Mouse (Mus musculus) thymus, adult 2 months (tissue): Measurements from ENCODE around the gene Tedc2. TPM values are rescaled to one million over a fixed set of nuclear protein-coding genes. Genes with fewer than 3 reads are reported as not detected.
A peak's percentile ranks its signal among the peaks of the same experiment; 100 is the strongest.

Experiments used
- DNase-seq: peaks from one replicate; pipeline ENCODE4 v3.0.0; 2021
- H3K27ac ChIP-seq: fragments of 200-500 bp; 2 replicates; pipeline ENCODE4 v1.5.1; 2012; ENCODE audit warnings: low read length, control low read depth; ENCODE audit not compliant: control insufficient read depth, insufficient read depth
- H3K27me3 ChIP-seq: fragments of 200-500 bp; 2 replicates; pipeline ENCODE4 v1.6.1; 2012; ENCODE audit warnings: mild to moderate bottlenecking, low read length, moderate library complexity, mixed read lengths; ENCODE audit not compliant: control insufficient read depth, insufficient read depth
- H3K36me3 ChIP-seq: fragments of 200-500 bp; 2 replicates; pipeline ENCODE4 v1.6.1; 2012; ENCODE audit warnings: mild to moderate bottlenecking, low read length, moderate library complexity; ENCODE audit not compliant: control insufficient read depth, insufficient read depth
- H3K4me1 ChIP-seq: fragments of 200-500 bp; replicated peaks from 2 replicates; pipeline ENCODE4 v1.6.1; 2012; ENCODE audit warnings: low read length; ENCODE audit not compliant: control insufficient read depth, insufficient read depth
- H3K4me3 ChIP-seq: fragments of 200-500 bp; 2 replicates; pipeline ENCODE4 v1.5.1; 2012; ENCODE audit warnings: mild to moderate bottlenecking, low read length, control low read depth, moderate library complexity; ENCODE audit not compliant: control insufficient read depth, insufficient read depth
- CTCF ChIP-seq: fragments of 200-500 bp; IDR thresholded peaks from 2 replicates; pipeline ENCODE4 v1.5.1; 2012; ENCODE audit warnings: mild to moderate bottlenecking, control low read depth, low read length, moderate library complexity, borderline replicate concordance; ENCODE audit not compliant: control insufficient read depth, poor library complexity, insufficient read depth; ENCODE audit errors: extremely low read depth
- POLR2A ChIP-seq: fragments of 200-500 bp; IDR thresholded peaks from 2 replicates; pipeline ENCODE4 v1.6.1; 2012; ENCODE audit warnings: mild to moderate bottlenecking, low read length, control low read depth, moderate library complexity; ENCODE audit not compliant: control insufficient read depth, poor library complexity, insufficient read depth; ENCODE audit errors: extremely low read depth
- WGBS: fragments of 180-500 bp; shearing (Covaris S2); methylation state at CpG from one replicate; pipeline ENCODE4 v1.1.7; 2018; 5-methylcytosine and 5-hydroxymethylcytosine counted together
- polyA plus RNA-seq: library from polyadenylated mRNA; depleted of rRNA; stranded (reverse); fragments of >200 nt; gene quantifications from 2 replicates; pipeline ENCODE4 v1.2.3, GENCODE M21; 2012; rRNA removed

Gene Tedc2
- polyA plus RNA-seq, 1 experiment, result 20.0 TPM

DNA sequence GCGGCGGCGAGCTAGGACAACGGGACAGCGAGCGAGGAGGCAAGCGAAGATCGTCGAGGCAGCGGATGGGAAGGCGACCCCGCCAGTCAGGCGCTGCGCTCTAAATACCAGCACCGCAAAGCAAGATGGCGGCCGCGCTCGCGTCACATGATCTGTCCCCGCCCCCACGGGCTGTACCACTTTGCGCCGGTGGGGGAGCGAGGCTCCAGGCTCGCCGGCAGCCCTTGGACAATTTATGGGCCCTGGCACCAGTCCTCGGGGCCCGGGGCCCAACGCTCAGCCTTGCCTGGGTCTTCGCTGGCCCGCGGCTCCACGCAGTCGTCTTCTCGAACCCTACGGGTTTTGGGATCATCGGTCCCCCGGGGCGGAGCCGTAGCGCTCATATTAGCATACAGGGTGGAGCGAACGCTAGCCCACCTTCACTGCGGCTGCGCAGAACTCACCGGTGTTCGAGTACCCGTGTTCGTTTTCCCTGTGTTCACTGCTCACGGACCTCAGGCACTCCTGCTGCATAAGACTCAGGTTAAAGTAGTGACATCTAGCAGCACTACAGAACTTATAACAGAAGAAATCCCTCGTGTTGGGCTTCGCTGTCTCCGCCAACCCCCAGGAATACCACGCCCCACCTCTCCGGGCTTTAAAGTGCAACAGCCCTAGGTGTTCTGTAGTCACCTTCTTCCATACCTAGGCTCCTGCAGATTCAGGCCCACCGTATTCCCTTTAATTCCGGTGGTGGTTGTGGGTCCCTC lies 51.2 kb downstream of the Tedc2 start, which contains the start of gene Atp6v0c:
Gene Atp6v0c, minus strand, starts transcription at position 386 of the 749 bp plus-strand sequence.
- peak; percentile 92 for DNase-seq
- peak within 1 kb of the TSS; percentile 70 for H3K27ac ChIP-seq
- TF ChIP-seq CTCF (peak; percentile 38; the same call in 1 of the 2 replicates), POLR2A (peak; percentile 80)
- under 1% methylated on average over 58 of the region's 58 CpGs for WGBS
- H3K36me3 ChIP-seq, result peaks cover 6% of the 10 kb centered on the region; the same call in 1 of the 2 replicates
- no peaks in the 10 kb centered on the region for H3K27me3 ChIP-seq
- peak within 1 kb of the TSS; percentile 83 for H3K4me3 ChIP-seq
- H3K4me1 ChIP-seq, result peaks cover 17% of the 10 kb centered on the region

- Histone ChIP-seq H3K4me3 (peak overlapping the region; percentile 83), H3K4me1 (peaks cover 17% of the 10 kb centered on the region), H3K36me3 (peaks cover 6% of the 10 kb centered on the region; the same call in 1 of the 2 replicates), H3K27me3 (no peaks in the 10 kb centered on the region), H3K27ac (peak overlapping the region; percentile 65)
- TF ChIP-seq POLR2A (no peak), CTCF (peak; percentile 13; the same call in 1 of the 2 replicates)
- peak; percentile 67 for DNase-seq
- under 1% methylated on average over 41 of the region's 41 CpGs for WGBS
These were observed 51.9 kb downstream of the Tedc2 start for GRCm38 (mm10) chr17:24168590-24169277.

DNA sequence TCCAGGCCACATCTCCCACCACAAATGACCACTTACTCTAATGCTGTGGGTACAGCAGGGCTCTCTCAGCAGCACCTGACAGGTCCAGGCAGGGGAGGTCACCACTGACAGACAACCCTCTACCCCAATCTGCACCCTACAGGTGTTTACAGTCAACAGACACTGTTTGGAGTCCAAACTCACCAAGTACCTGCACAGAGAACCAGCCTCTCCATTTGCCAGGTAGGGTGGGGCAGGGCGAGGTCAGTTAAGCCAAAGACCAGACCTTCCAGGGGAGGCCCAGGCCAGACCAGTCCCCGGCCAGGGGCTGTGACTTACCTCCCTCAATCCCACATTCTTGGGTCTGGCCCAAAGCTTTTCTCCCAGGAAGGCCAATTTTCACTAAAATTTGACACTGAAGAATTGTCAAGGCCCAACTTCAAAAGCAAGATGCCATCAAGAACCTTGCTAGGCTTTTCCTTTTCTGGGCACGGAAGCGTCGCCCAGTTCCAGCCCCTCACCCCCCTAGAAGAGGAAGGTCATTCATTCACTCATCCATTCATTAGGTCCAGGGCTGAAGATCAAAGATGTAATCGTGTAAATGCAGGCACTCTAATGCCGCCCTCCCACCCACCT lies 52.7 kb downstream of the Tedc2 start:
- no peak for DNase-seq

DNA sequence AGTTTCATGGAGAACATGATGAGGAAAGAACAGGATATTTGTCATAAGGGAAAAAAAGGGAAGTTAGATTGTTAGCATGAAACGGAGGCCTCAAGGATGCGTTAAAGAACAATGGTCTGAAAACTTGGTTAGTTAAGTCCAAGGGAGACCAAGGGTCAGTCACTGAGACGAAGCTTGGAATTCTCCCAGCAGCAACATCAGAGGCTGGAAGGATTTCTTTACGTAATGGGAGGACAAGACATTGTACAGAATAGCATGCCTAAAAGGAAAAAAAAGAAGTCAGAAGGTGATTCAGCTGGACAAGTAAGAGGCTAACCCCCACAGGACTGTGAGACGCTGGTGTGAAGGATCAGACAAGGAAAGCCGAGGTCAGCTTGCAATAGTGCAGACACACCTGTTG lies 53.5 kb downstream of the Tedc2 start:
- Histone ChIP-seq H3K4me3 (no peak overlapping the region), H3K4me1 (peaks cover 27% of the 10 kb centered on the region), H3K27ac (no peak overlapping the region), H3K27me3 (no peaks in the 10 kb centered on the region), H3K36me3 (peaks cover 6% of the 10 kb centered on the region; the same call in 1 of the 2 replicates)
- 78% methylated on average over 6 of the region's 6 CpGs for WGBS
- no peak for TF ChIP-seq POLR2A
- no peak for TF ChIP-seq CTCF
- no peak for DNase-seq

More for the DNA sequence above, 52.7 kb downstream of the Tedc2 start:
- TF ChIP-seq CTCF (no peak), POLR2A (no peak)
- Histone ChIP-seq H3K36me3 (peaks cover 6% of the 10 kb centered on the region; the same call in 1 of the 2 replicates), H3K27me3 (no peaks in the 10 kb centered on the region), H3K27ac (peak overlapping the region; percentile 56; the same call in 1 of the 2 replicates), H3K4me1 (peaks cover 21% of the 10 kb centered on the region), H3K4me3 (peak overlapping the region; percentile 83)
- 46% methylated on average over 7 of the region's 7 CpGs for whole genome bisulfite sequencing

Other genes starting within 250 kb of the Tedc2 start
- gene Prss30, start 240.3 kb downstream of the Tedc2 start, polyA plus RNA-seq, result 2.5 and 2.7 TPM in 2 replicates
- 0.52 and 1.0 TPM in 2 replicates for gene Prss22, start 222.8 kb downstream of the Tedc2 start, polyA plus RNA-seq
- 0.98 and 2.5 TPM in 2 replicates for gene Prss27, start 182.7 kb downstream of the Tedc2 start, polyA plus RNA-seq
- gene Kctd5, start 147.4 kb downstream of the Tedc2 start, polyA plus RNA-seq, result 38.9 and 44.6 TPM in 2 replicates
- gene Pdpk1, start 69.9 kb downstream of the Tedc2 start, polyA plus RNA-seq, result 56.6 and 57.8 TPM in 2 replicates
- gene Amdhd2, start 57.1 kb downstream of the Tedc2 start, polyA plus RNA-seq, result 48.2 and 57.6 TPM in 2 replicates
- gene Atp6v0c, start 51.1 kb downstream of the Tedc2 start, polyA plus RNA-seq, result 977 and 1,122 TPM in 2 replicates
- 14.5 and 16.8 TPM in 2 replicates for gene Tbc1d24, start 15.3 kb downstream of the Tedc2 start, polyA plus RNA-seq
- gene Ntn3, start 11.3 kb downstream of the Tedc2 start, polyA plus RNA-seq, result 0.71 and 1.5 TPM in 2 replicates
- 64.5 and 86.9 TPM in 2 replicates for gene Ccnf, start 30.6 kb upstream of the Tedc2 start, polyA plus RNA-seq
- gene Abca17, start 130.2 kb upstream of the Tedc2 start, polyA plus RNA-seq, result 0.06 and 0.13 TPM in 2 replicates
- gene Abca3, start 131.1 kb upstream of the Tedc2 start, polyA plus RNA-seq, result 33.9 and 34.8 TPM in 2 replicates
- gene Rnps1, start 193.7 kb upstream of the Tedc2 start, polyA plus RNA-seq, result 241 and 251 TPM in 2 replicates
- gene Eci1, start 205.8 kb upstream of the Tedc2 start, polyA plus RNA-seq, result 41.6 and 57.0 TPM in 2 replicates
- 11.3 and 18.2 TPM in 2 replicates for gene Dnase1l2, start 222.3 kb upstream of the Tedc2 start, polyA plus RNA-seq
- gene E4f1, start 249.5 kb upstream of the Tedc2 start, polyA plus RNA-seq, result 166 and 188 TPM in 2 replicates
- gene Pgp, start 249.5 kb upstream of the Tedc2 start, polyA plus RNA-seq, result 58.8 and 65.4 TPM in 2 replicates